Mouse (Mus musculus) mesoderm, embryonic 11.5 days (tissue): ENCODE data around the gene Anln.
"Not testable (repeated sequence)": the region's sequence is repeated elsewhere in the genome, so short reads cannot be mapped to it uniquely, and the experiment has no call there.

ENCODE experiments used
- DNase-seq: peaks from one replicate; pipeline ENCODE4 v3.0.0-alpha.2; 2012; ENCODE audit warnings: low read depth, low spot score

Gene Anln

DNA sequence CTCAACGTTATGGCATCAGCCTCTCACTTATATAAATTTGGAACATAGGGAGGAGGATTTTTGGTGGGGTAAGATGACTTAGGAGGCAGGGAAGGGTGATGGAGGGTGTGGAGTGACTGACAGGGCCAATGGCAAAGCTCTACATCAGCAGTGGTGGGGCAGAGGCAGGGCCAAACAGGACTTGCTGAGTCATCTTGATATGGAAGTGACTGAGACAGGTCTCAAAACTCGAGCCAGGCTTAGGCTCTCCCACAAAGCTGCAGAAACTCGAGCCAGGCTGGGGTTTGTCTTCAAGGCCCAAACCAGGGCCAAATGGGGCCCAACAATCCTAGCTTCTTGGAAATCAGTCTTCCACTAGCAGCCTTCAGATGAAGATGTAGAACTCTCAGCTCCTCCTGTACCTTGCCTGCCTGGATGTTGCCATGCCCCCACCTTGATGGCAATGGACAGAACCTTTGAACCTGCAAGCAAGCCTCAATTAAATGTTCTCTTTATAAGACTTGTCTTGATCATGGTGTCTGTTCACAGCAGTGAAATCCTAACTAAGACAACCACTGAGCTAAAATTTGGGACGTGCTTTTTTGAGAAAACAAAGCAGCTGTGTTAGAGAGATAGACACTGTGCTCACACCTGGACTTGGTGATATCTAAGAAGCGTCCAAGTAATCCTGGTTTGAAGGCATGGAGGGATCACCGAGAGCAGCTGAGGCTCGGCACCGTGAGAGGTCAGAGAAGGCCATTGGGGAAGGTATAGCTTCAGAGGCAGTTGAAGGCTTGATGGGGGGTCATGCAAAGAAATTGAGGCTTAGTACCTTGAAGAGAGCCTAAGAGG lies 66.4 kb downstream of the Anln start:
- DNase-seq = no peak

- DNase-seq = no peak
Observed at GRCm38 (mm10) chr9:22319109-22319508, 69.9 kb downstream of the Anln start.

DNA sequence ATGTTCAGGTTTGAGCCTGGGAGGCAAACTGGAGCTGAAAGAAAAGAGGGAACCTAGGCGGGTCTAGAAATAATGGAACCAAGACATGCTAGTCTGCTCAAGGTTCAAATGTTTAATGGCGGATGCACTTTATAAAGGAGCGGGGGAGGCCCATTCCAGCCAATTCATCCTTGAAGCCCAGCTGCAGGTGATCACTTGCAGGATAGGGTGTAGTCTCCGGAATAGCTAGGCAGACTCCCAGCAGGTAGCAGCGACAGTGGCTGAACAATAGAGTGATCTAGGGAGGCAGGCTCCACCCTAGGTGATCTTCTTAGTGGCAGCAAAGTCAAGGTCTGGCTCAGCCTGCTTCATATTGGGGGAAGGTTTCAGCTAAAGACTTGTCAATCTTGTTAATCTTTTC lies 72.9 kb downstream of the Anln start:
- not testable (repeated sequence) for DNase-seq

GRCm38 (mm10) chr9:22314066-22314465 lies 74.9 kb downstream of the Anln start:
- DNase-seq = no peak

DNA sequence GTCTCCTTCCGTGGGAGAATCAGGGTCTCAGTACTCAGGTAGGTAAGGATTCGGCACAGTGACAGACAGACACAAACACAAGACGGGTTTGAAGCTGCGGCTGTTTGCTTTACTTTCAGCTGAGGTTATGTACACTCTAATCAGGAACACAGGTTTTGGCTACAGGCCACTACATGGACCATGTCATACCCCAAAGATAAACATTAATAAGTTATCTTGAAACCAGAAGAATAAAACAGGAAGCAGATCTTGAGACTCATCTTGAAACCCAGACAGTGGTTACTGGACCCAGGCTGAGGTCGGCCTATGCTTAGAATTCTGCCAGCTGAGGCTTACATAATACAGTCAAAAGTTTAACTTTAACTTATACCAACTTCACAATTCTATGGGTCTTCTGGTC lies 75.8 kb downstream of the Anln start:
- no peak for DNase-seq

DNA sequence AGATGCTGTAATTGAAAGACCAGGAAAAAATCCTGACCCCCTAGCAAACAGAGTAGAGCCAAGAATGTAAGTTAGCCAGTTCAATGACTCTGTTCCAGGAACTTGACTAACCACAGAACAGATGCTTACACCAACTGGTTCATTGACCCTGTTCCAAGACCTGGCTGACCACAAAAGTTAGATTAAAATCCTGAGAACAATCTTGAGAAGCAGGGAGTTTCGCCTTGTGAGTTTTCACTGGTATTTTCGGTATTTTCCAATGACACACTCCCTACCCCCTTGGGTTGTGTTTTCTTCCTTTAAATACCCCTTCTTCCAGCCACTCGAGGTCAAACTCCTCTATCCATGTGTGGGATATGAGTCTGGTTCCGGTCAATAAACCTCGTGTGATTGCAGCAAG lies 79.3 kb downstream of the Anln start:
- DNase-seq = no peak

DNA sequence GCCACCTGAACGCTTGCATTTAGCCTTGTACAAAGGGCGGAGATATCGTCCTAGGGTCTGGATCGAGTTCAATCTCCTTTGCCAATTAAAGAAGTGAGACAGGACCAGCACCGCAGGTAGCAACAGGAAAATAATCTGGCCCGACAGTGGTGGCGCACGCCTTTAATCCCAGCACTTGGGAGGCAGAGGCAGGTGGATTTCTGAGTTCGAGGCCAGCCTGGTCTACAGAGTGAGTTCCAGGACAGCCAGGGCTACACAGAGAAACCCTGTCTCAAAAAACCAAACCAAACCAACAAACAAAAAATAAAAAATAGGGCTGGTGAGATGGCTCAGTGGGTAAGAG lies 81.1 kb downstream of the Anln start:
- not testable (repeated sequence) for DNase-seq

- DNase-seq = peak; percentile 99
Observed at GRCm38 (mm10) chr9:22307156-22307919, 81.7 kb downstream of the Anln start, which contains the start of gene Zfp810. TSS of gene Zfp810 (minus strand) at chr9:22307648.

- DNase-seq = peak; percentile 32
Observed at GRCm38 (mm10) chr9:22306726-22307125, 82.3 kb downstream of the Anln start.

- no peak for DNase-seq
Observed at GRCm38 (mm10) chr9:22302199-22302598, 86.8 kb downstream of the Anln start.
